Mouse (Mus musculus): ENCODE measurements around the gene Slc9a9.

- TF ChIP-seq CTCF (IDR thresholded peaks at IDR 0.05; ENCODE audit: borderline replicate concordance, insufficient read depth, low read depth, low read length) (no peak), POLR2A (IDR thresholded peaks at IDR 0.05; ENCODE audit: borderline replicate concordance, insufficient read depth, low read length) (no peak)
Measured at GRCm38 (mm10) chr9:95055843-95056242, 386.1 kb downstream of the Slc9a9 start.

Measured in cerebellum, adult 2 months (tissue).